Comparison of ENCODE assay signal across 20 mouse cellular contexts in the genomic region with DNA sequence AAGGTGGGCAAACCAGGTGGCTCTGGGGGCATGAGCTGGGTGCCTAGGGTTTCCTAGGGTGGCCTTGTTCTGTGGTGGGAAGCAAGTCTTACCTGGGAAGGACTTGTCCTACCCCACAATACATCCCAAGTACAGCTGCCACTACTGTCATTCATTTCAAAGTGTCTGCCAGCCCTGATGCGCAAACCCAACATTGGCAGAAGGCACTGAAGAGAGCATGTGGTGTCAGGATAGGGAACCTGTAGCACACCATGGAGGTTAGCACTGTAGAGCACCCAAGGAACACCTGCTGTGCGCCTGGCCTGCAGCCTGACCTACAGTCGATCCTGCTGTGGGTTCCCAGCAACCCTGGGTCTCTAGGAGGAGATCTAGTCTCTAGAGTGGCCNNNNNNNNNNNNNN. TPM values are rescaled to one million over a fixed set of nuclear protein-coding genes. Genes with fewer than 3 reads are reported as not detected.
DNase-seq lines count a peak whose midpoint lies in the region; ATAC-seq and TF ChIP-seq lines count a peak whose summit lies in the region.
"Had no signal": no experiment of that assay in that cellular context is flagged by ENCODE, and none has a peak within 500 bp of the region (broad histone marks: within the 10 kb centered on the region; RNA-seq: fewer than 3 reads in every experiment).

No protein-coding gene starts in this region.

- TF ChIP-seq EP300 in lung, postnatal 0 days (IDR thresholded peaks at IDR 0.05): no peak

- H3K36me3 ChIP-seq in lung, embryonic 14.5 days (ENCODE audit: insufficient read depth): no peaks in the 10 kb centered on the region
- H3K36me3 ChIP-seq in lung, postnatal 0 days (ENCODE audit: insufficient read depth, low read length): no peaks in the 10 kb centered on the region
- H3K36me3 ChIP-seq in liver, embryonic 16.5 days (ENCODE audit: control insufficient read depth, insufficient read depth): no peaks in the 10 kb centered on the region
- H3K36me3 ChIP-seq: heart, embryonic 13.5 days; midbrain, embryonic 15.5 days; neural tube, embryonic 15.5 days had no signal

- no peak for TF ChIP-seq CTCF in lung, embryonic 14.5 days (IDR thresholded peaks at IDR 0.05; ENCODE audit: low read depth)
- TF ChIP-seq CTCF in lung, postnatal 0 days (IDR thresholded peaks at IDR 0.05): no peak
- no peak for TF ChIP-seq CTCF in bone marrow macrophage, adult 2 months (IDR thresholded peaks at IDR 0.05; ENCODE audit: low read depth, low read length)

- peaks cover 25% of the 10 kb centered on the region for H3K4me1 ChIP-seq in lung, embryonic 14.5 days (ENCODE audit: insufficient read depth)
- H3K4me1 ChIP-seq in lung, postnatal 0 days (ENCODE audit: insufficient read depth, low read depth, low read length): peaks cover 4% of the 10 kb centered on the region; the same call in 1 of the 2 replicates
- peaks cover 24% of the 10 kb centered on the region for H3K4me1 ChIP-seq in bone marrow macrophage, adult 2 months (ENCODE audit: control insufficient read depth, insufficient read depth, low read length)
- no peaks in the 10 kb centered on the region for H3K4me1 ChIP-seq in liver, embryonic 16.5 days (ENCODE audit: control insufficient read depth, low read depth, low read length)
- H3K4me1 ChIP-seq: midbrain, embryonic 15.5 days; neural tube, embryonic 15.5 days had no signal

- no peak overlapping the region for H3K4me3 ChIP-seq in lung, embryonic 14.5 days (ENCODE audit: low read depth, low read length)
- H3K4me3 ChIP-seq in lung, postnatal 0 days (ENCODE audit: low read depth, low read length): no peak overlapping the region
- 0 out of 2 replicates have a peak overlapping the region, but pooled peaks have one; percentile 1 for H3K4me3 ChIP-seq in bone marrow macrophage, adult 2 months (ENCODE audit: insufficient read depth, low read length)
- H3K4me3 ChIP-seq in liver, embryonic 16.5 days (ENCODE audit: low read depth, low read length): peak overlapping the region; percentile 16; the same call in 1 of the 2 replicates
- H3K4me3 ChIP-seq: heart, embryonic 13.5 days; left cerebral cortex, adult 2 months; midbrain, embryonic 15.5 days; neural tube, embryonic 15.5 days had no signal

- no peak overlapping the region for H3K9ac ChIP-seq in lung, embryonic 14.5 days
- H3K9ac ChIP-seq in lung, postnatal 0 days (replicated peaks; ENCODE audit: low read depth): no peak overlapping the region
- H3K9ac ChIP-seq in liver, embryonic 16.5 days (ENCODE audit: low read depth, low read length): no peak overlapping the region
- H3K9ac ChIP-seq: heart, embryonic 13.5 days; midbrain, embryonic 15.5 days; neural tube, embryonic 15.5 days had no signal

- H3K27ac ChIP-seq in lung, embryonic 14.5 days (ENCODE audit: low read depth): peak overlapping the region; percentile 92; the same call in 1 of the 2 replicates
- H3K27ac ChIP-seq in lung, postnatal 0 days (ENCODE audit: low read length): no peak overlapping the region
- H3K27ac ChIP-seq in bone marrow macrophage, adult 2 months (ENCODE audit: insufficient read depth, low read depth, low read length): 0 out of 2 replicates have a peak overlapping the region, but pooled peaks have one; percentile 46
- H3K27ac ChIP-seq in liver, embryonic 16.5 days (ENCODE audit: low read length): no peak overlapping the region
- H3K27ac ChIP-seq: heart, embryonic 13.5 days; left cerebral cortex, adult 2 months; midbrain, embryonic 15.5 days; neural tube, embryonic 15.5 days; stomach, postnatal 0 days had no signal

- TF ChIP-seq POLR2A in bone marrow macrophage, adult 2 months (IDR thresholded peaks at IDR 0.05; ENCODE audit: borderline replicate concordance, low read depth, low read length): no peak

- no peaks in the 10 kb centered on the region for H3K9me3 ChIP-seq in lung, embryonic 14.5 days (ENCODE audit: low read depth, low read length)
- H3K9me3 ChIP-seq in lung, postnatal 0 days (ENCODE audit: low read length): peaks cover 3% of the 10 kb centered on the region; the same call in 1 of the 2 replicates
- no peaks in the 10 kb centered on the region for H3K9me3 ChIP-seq in liver, embryonic 16.5 days (replicated peaks; ENCODE audit: control insufficient read depth, low read length)
- H3K9me3 ChIP-seq: heart, embryonic 13.5 days; midbrain, embryonic 15.5 days; neural tube, embryonic 15.5 days had no signal

- no peak for ATAC-seq in lung, embryonic 14.5 days (ENCODE audit: insufficient read depth)
- no peak for ATAC-seq in lung, postnatal 0 days
- no peak for ATAC-seq in liver, embryonic 16.5 days (ENCODE audit: low read depth)
- ATAC-seq: forebrain, embryonic 16.5 days; hindbrain, embryonic 16.5 days; intestine, embryonic 16.5 days; midbrain, embryonic 15.5 days had no signal

- H3K27me3 ChIP-seq in lung, embryonic 14.5 days (ENCODE audit: insufficient read depth, low read length): no peaks in the 10 kb centered on the region
- no peaks in the 10 kb centered on the region for H3K27me3 ChIP-seq in lung, postnatal 0 days (replicated peaks; ENCODE audit: insufficient read depth, low read length)
- no peaks in the 10 kb centered on the region for H3K27me3 ChIP-seq in liver, embryonic 16.5 days (ENCODE audit: control insufficient read depth, insufficient read depth, low read depth, low read length)
- H3K27me3 ChIP-seq: heart, embryonic 13.5 days; midbrain, embryonic 15.5 days; neural tube, embryonic 15.5 days had no signal

- WGBS in lung, embryonic 14.5 days: 79% methylated on average over 3 of the region's 3 CpGs
- WGBS in lung, postnatal 0 days: 89% methylated on average over 3 of the region's 3 CpGs
- 33% methylated on average over 3 of the region's 3 CpGs for WGBS in liver, embryonic 16.5 days (ENCODE audit: insufficient replicate concordance)

- H3K4me2 ChIP-seq in lung, embryonic 14.5 days: no peak overlapping the region
- no peak overlapping the region for H3K4me2 ChIP-seq in lung, postnatal 0 days (replicated peaks; ENCODE audit: low read depth, low read length)
- H3K4me2 ChIP-seq in liver, embryonic 16.5 days (ENCODE audit: low read depth, low read length): no peak overlapping the region
- H3K4me2 ChIP-seq: heart, embryonic 13.5 days; midbrain, embryonic 15.5 days; neural tube, embryonic 15.5 days had no signal

- no peak for DNase-seq in lung, embryonic 14.5 days
- DNase-seq in lung, postnatal 0 days (ENCODE audit: low spot score): no peak
- DNase-seq in thymus, postnatal 25 days: peak; percentile 68
- DNase-seq in cerebellum, adult 8-10 months: no peak
- DNase-seq in ovary, postnatal 14 days (ENCODE audit: low spot score): no peak
- DNase-seq: adrenal gland, adult 2 months; cerebellum, postnatal 25 days; embryo, embryonic 11 days; gastrocnemius, postnatal 36 days; right cerebral cortex, postnatal 25 days had no signal

RNA-seq across cellular contexts. Expression of a gene that starts 27.8 kb away (rescaled TPM):
- polyA plus RNA-seq in lung, embryonic 14.5 days (2014; fragmentation: Nextera tagmentation; extraction: Ambion mirVana): 0.14 and 0.41 TPM in 2 replicates
- polyA plus RNA-seq in lung, postnatal 0 days (2015; fragmentation: Nextera tagmentation; extraction: Ambion mirVana): 0.38 and 0.65 TPM in 2 replicates
- polyA plus RNA-seq in bone marrow macrophage, adult 2 months (2012; ENCODE audit: insufficient read depth, insufficient read length, missing spikeins): 37.0 and 37.4 TPM in 2 replicates
- polyA plus RNA-seq in liver, embryonic 16.5 days (2015; fragmentation: Nextera tagmentation; extraction: Ambion mirVana): 0.68 and 1.0 TPM in 2 replicates

Comparison
In these comparisons a context has a peak if more than half of its experiments do, and no peak if none do; other contexts are left out.
1. H3K27ac ChIP-seq: peak in lung, embryonic 14.5 days (single experiment) and bone marrow macrophage, adult 2 months (single experiment); none in lung, postnatal 0 days (single experiment) and liver, embryonic 16.5 days (single experiment).
2. H3K4me3 ChIP-seq: peak in bone marrow macrophage, adult 2 months (single experiment) and liver, embryonic 16.5 days (single experiment); none in lung, embryonic 14.5 days (single experiment) and lung, postnatal 0 days (single experiment).
3. RNA of a gene that starts 27.8 kb away (polyA plus RNA-seq): 37.0 to 37.4 TPM in bone marrow macrophage, adult 2 months; 0.68 to 1.0 TPM in liver, embryonic 16.5 days, 0.14 to 0.41 TPM in lung, embryonic 14.5 days and 0.38 to 0.65 TPM in lung, postnatal 0 days; every median in the first group is over 10 times any median in the second.